Mouse (Mus musculus) heart, embryonic 11.5 days (tissue): ENCODE measurements around the gene Cngb1. TPM values are rescaled to one million over a fixed set of nuclear protein-coding genes. Genes with fewer than 3 reads are reported as not detected.

Experiments used
- ATAC-seq: fragments of 200-750 bp; cut with Nextera tagmentation; replicated peaks from 2 replicates; pipeline ENCODE4 v1.8.0; 2017; ENCODE audit warnings: moderate library complexity; ENCODE audit not compliant: insufficient number of reproducible peaks, low FRiP score, low TSS enrichment
- H3K27ac ChIP-seq: fragments of 300-500 bp; sonication (generic); 2 replicates; pipeline ENCODE4 v1.5.1; 2014; ENCODE audit warnings: mild to moderate bottlenecking, low read depth, low read length
- H3K27me3 ChIP-seq: fragments of 300-500 bp; sonication (generic); 2 replicates; pipeline ENCODE4 v1.6.1; 2014; ENCODE audit warnings: mild to moderate bottlenecking, low read length, mixed read lengths; ENCODE audit not compliant: control insufficient read depth, insufficient read depth
- H3K36me3 ChIP-seq: fragments of 300-500 bp; sonication (generic); 2 replicates; pipeline ENCODE4 v1.6.1; 2014; ENCODE audit warnings: mild to moderate bottlenecking, low read length, moderate library complexity, mixed read lengths; ENCODE audit not compliant: control insufficient read depth, insufficient read depth
- H3K4me1 ChIP-seq: fragments of 300-500 bp; sonication (generic); 2 replicates; pipeline ENCODE4 v1.6.1; 2014; ENCODE audit warnings: low read length; ENCODE audit not compliant: control insufficient read depth, insufficient read depth
- H3K4me2 ChIP-seq: fragments of 300-500 bp; sonication (generic); 2 replicates; pipeline ENCODE4 v1.6.1; 2014; ENCODE audit warnings: mild to moderate bottlenecking, moderate library complexity
- H3K4me3 ChIP-seq: fragments of 300-500 bp; sonication (generic); 2 replicates; pipeline ENCODE4 v1.5.1; 2014; ENCODE audit warnings: low read depth, low read length
- H3K9ac ChIP-seq: fragments of 300-500 bp; sonication (generic); 2 replicates; pipeline ENCODE4 v1.6.1; 2014; ENCODE audit warnings: mild to moderate bottlenecking, low read depth, low read length, moderate library complexity
- H3K9me3 ChIP-seq: fragments of 300-500 bp; sonication (generic); replicated peaks from 2 replicates; pipeline ENCODE4 v1.6.1; 2016; ENCODE audit warnings: low read length; ENCODE audit not compliant: control insufficient read depth
- WGBS: fragments of 180-500 bp; shearing (Covaris S2); extraction: QIAGEN DNeasy Blood & Tissue Kit; methylation state at CpG from one replicate; pipeline ENCODE4 v1.1.7; 2014; ENCODE audit not compliant: insufficient replicate concordance; 5-methylcytosine and 5-hydroxymethylcytosine counted together
- polyA plus RNA-seq: library from polyadenylated mRNA; unstranded; fragments of >200 nt; fragmentation: Nextera tagmentation; extraction: Ambion mirVana; gene quantifications from 2 replicates; pipeline ENCODE4 v1.2.1, GENCODE M21; 2014

Gene Cngb1
- polyA plus RNA-seq, 1 experiment from 2014 or later = not detected

GRCm38 (mm10) chr8:95204039-95204380 is 102.4 kb downstream of the Cngb1 start:
- H3K4me2 ChIP-seq = no peak overlapping the region
- H3K9ac ChIP-seq = no peak overlapping the region
- H3K27ac ChIP-seq = no peak overlapping the region
- no peaks in the 10 kb centered on the region for H3K9me3 ChIP-seq
- WGBS = 17% methylated on average over 10 of the region's 10 CpGs
- H3K4me3 ChIP-seq = no peak overlapping the region
- no peaks in the 10 kb centered on the region for H3K36me3 ChIP-seq
- peak; percentile 67; the same call in 1 of the 2 replicates for ATAC-seq
- no peaks in the 10 kb centered on the region; the same call in 1 of the 2 replicates for H3K4me1 ChIP-seq
- no peaks in the 10 kb centered on the region for H3K27me3 ChIP-seq

GRCm38 (mm10) chr8:95203326-95204038 is 102.9 kb downstream of the Cngb1 start:
- H3K4me2 ChIP-seq = no peak overlapping the region
- 45% methylated on average over 9 of the region's 9 CpGs for whole genome bisulfite sequencing
- H3K27ac ChIP-seq = no peak overlapping the region

DNA sequence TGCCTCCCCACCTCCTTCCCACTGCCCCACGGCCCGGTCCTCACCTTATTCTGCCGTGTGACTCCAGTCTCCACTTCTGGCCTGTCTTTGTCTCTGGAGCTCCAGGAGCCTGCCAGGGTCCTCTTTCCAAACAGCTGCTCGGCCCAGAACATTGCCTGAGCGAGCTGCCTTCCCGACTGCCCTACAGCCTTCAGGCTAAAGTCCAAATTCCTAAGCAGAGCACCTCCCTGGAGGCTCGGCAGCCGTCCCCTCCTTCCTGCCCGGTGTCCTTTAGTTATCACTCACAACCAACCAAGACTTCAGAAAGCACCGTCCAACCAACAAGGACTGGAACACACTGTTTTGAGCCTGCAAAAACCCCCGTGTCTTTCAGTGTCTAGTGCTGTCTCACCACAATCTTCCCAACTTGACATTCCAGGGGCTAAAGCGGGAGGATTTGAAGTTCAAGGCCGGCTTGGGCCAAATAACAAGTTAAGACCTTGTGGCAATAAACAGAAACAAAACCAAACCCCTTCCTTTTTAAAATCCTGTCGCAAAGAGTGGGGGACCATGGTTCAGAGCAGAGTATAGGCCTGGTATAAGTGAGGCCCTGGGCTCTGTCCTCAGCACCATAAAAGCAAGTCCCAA is 103.6 kb downstream of the Cngb1 start, which contains the start of gene Kifc3:
Gene Kifc3, minus strand, starts transcription at position 164 of the 627 bp plus-strand sequence.
- Histone ChIP-seq H3K9ac (no peak within 1 kb of the TSS), H3K9me3 (no peaks in the 10 kb centered on the region), H3K27ac (no peak within 1 kb of the TSS), H3K27me3 (no peaks in the 10 kb centered on the region), H3K4me3 (no peak within 1 kb of the TSS), H3K36me3 (no peaks in the 10 kb centered on the region), H3K4me2 (no peak within 1 kb of the TSS), H3K4me1 (no peaks in the 10 kb centered on the region; the same call in 1 of the 2 replicates)
- WGBS = 51% methylated on average over 14 of the region's 14 CpGs
- ATAC-seq = no peak

More at GRCm38 (mm10) chr8:95203326-95204038, 102.9 kb downstream of the Cngb1 start:
- no peaks in the 10 kb centered on the region for H3K27me3 ChIP-seq
- no peak overlapping the region for H3K9ac ChIP-seq
- ATAC-seq = no peak
- no peaks in the 10 kb centered on the region for H3K36me3 ChIP-seq
- H3K4me1 ChIP-seq = no peaks in the 10 kb centered on the region; the same call in 1 of the 2 replicates
- H3K4me3 ChIP-seq = no peak overlapping the region
- H3K9me3 ChIP-seq = no peaks in the 10 kb centered on the region

- H3K36me3 ChIP-seq = no peaks in the 10 kb centered on the region
- H3K9ac ChIP-seq = no peak overlapping the region
- H3K27me3 ChIP-seq = no peaks in the 10 kb centered on the region
- H3K4me1 ChIP-seq = no peaks in the 10 kb centered on the region; the same call in 1 of the 2 replicates
- WGBS = 83% methylated on average over 8 of the region's 8 CpGs
- no peaks in the 10 kb centered on the region for H3K9me3 ChIP-seq
- H3K27ac ChIP-seq = no peak overlapping the region
- no peak overlapping the region for H3K4me3 ChIP-seq
- no peak for ATAC-seq
- no peak overlapping the region for H3K4me2 ChIP-seq
Measured at GRCm38 (mm10) chr8:95202056-95202570, 104.3 kb downstream of the Cngb1 start.

- no peak overlapping the region for H3K4me3 ChIP-seq
- no peaks in the 10 kb centered on the region; the same call in 1 of the 2 replicates for H3K4me1 ChIP-seq
- 62% methylated on average over 7 of the region's 7 CpGs for WGBS
- H3K9me3 ChIP-seq = no peaks in the 10 kb centered on the region
- H3K27ac ChIP-seq = no peak overlapping the region
- no peaks in the 10 kb centered on the region for H3K27me3 ChIP-seq
- no peak for ATAC-seq
- no peak overlapping the region for H3K9ac ChIP-seq
- no peak overlapping the region for H3K4me2 ChIP-seq
- H3K36me3 ChIP-seq = no peaks in the 10 kb centered on the region
Measured at GRCm38 (mm10) chr8:95201491-95201890, 104.9 kb downstream of the Cngb1 start.

GRCm38 (mm10) chr8:95200001-95200405 is 106.4 kb downstream of the Cngb1 start:
- 70% methylated on average over 9 of the region's 9 CpGs for WGBS
- Histone ChIP-seq H3K27me3 (no peaks in the 10 kb centered on the region), H3K4me2 (no peak overlapping the region), H3K36me3 (no peaks in the 10 kb centered on the region), H3K4me1 (no peaks in the 10 kb centered on the region; the same call in 1 of the 2 replicates), H3K9ac (no peak overlapping the region), H3K27ac (no peak overlapping the region), H3K9me3 (no peaks in the 10 kb centered on the region), H3K4me3 (no peak overlapping the region)
- no peak for ATAC-seq

- H3K27ac ChIP-seq = no peak overlapping the region
- no peak overlapping the region for H3K9ac ChIP-seq
- WGBS = 47% methylated on average over 11 of the region's 11 CpGs
- H3K27me3 ChIP-seq = no peaks in the 10 kb centered on the region
- H3K9me3 ChIP-seq = no peaks in the 10 kb centered on the region
- no peaks in the 10 kb centered on the region for H3K4me1 ChIP-seq
- no peaks in the 10 kb centered on the region for H3K36me3 ChIP-seq
- no peak overlapping the region for H3K4me3 ChIP-seq
- H3K4me2 ChIP-seq = no peak overlapping the region
- no peak for ATAC-seq
Measured at GRCm38 (mm10) chr8:95195728-95196127, 110.7 kb downstream of the Cngb1 start.

DNA sequence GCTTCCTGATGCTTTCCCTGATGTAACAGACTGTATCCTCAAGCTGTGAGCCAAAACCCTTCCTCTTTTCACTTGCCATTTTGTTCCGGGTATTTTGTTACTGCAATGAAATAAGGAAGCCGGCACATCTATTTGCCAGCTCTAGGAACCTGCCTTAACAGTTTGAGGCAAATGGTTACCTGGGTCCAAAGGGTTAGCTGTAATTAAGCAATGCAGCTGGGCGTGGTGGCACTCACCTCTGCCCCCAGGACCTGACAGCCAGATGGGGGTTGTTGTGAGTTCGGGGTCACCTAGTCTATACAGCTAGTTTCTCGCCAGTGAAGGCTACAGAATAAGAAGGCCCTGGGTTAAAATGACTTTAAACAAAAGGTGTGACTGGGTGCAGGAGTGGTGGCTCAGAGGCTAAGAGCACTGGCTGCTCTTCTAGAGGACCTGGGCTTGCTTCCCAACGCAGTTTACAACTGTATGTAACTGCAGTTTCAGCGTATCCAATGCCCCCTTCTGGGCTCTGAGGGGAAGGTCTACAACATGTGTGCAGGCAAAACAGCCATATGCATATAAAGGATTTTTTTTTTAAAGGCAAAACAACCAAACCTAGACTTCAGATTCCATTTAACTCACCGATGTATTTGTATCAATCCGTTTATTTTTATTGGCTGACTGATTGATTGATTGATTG is 114.7 kb downstream of the Cngb1 start:
- H3K4me1 ChIP-seq = no peaks in the 10 kb centered on the region
- no peaks in the 10 kb centered on the region for H3K9me3 ChIP-seq
- no peak for ATAC-seq
- no peak overlapping the region for H3K27ac ChIP-seq
- 82% methylated on average over 9 of the region's 9 CpGs for WGBS
- H3K9ac ChIP-seq = no peak overlapping the region
- no peaks in the 10 kb centered on the region for H3K36me3 ChIP-seq
- H3K27me3 ChIP-seq = no peaks in the 10 kb centered on the region
- no peak overlapping the region for H3K4me2 ChIP-seq
- no peak overlapping the region for H3K4me3 ChIP-seq
